Mouse (Mus musculus) brown adipose tissue, adult 24 weeks (tissue): ENCODE results near the gene Nars2. TPM values are rescaled to one million over a fixed set of nuclear protein-coding genes. Genes with fewer than 3 reads are reported as not detected.
A peak's percentile ranks its signal among the peaks of the same experiment; 100 is the strongest.

Source experiments
- H3K27ac ChIP-seq: fragments of 200-500 bp; replicated peaks from 2 replicates; pipeline ENCODE4 v1.5.1; 2012; ENCODE audit warnings: low read depth, mild to moderate bottlenecking, low read length
- H3K4me1 ChIP-seq: fragments of 200-500 bp; 2 replicates; pipeline ENCODE4 v1.6.1; 2012; ENCODE audit warnings: low read length, mixed read lengths; ENCODE audit not compliant: control insufficient read depth, insufficient read depth, insufficient read length
- H3K4me3 ChIP-seq: fragments of 200-500 bp; 2 replicates; pipeline ENCODE4 v1.5.1; 2012; ENCODE audit warnings: low read depth, mild to moderate bottlenecking, low read length, moderate library complexity; ENCODE audit not compliant: insufficient read depth
- polyA plus RNA-seq: library from polyadenylated mRNA; stranded (reverse); fragments of >200 nt; gene quantifications from 2 replicates; pipeline ENCODE4 v1.2.4, GENCODE M21; 2012; ENCODE audit not compliant: missing spikeins, insufficient read depth, insufficient read length

The Nars2 gene
- polyA plus RNA-seq, 1 experiment = 19.8 TPM

GRCm38 (mm10) chr7:97078685-97079084 lies 127.4 kb downstream of the Nars2 start:
- peaks cover 15% of the 10 kb centered on the region for H3K4me1 ChIP-seq
- no peak overlapping the region for H3K27ac ChIP-seq
- H3K4me3 ChIP-seq = no peak overlapping the region

GRCm38 (mm10) chr7:97079145-97079544 lies 127.8 kb downstream of the Nars2 start:
- H3K4me1 ChIP-seq = peaks cover 15% of the 10 kb centered on the region
- no peak overlapping the region for H3K27ac ChIP-seq
- H3K4me3 ChIP-seq = no peak overlapping the region

GRCm38 (mm10) chr7:97079651-97080365 lies 128.5 kb downstream of the Nars2 start:
- H3K4me1 ChIP-seq = peaks cover 15% of the 10 kb centered on the region
- no peak overlapping the region for H3K4me3 ChIP-seq
- H3K27ac ChIP-seq = no peak overlapping the region

GRCm38 (mm10) chr7:97080621-97081241 lies 129.4 kb downstream of the Nars2 start:
- peak overlapping the region; percentile 89 for H3K27ac ChIP-seq
- H3K4me1 ChIP-seq = peaks cover 10% of the 10 kb centered on the region

GRCm38 (mm10) chr7:97081242-97081958 lies 130.1 kb downstream of the Nars2 start, which contains the start of gene Gab2:
Gene Gab2 (plus strand): TSS chr7:97081586.
- H3K27ac ChIP-seq = peak within 1 kb of the TSS; percentile 89
- H3K4me3 ChIP-seq = peak within 1 kb of the TSS; percentile 93
- peaks cover 9% of the 10 kb centered on the region for H3K4me1 ChIP-seq

More at GRCm38 (mm10) chr7:97080621-97081241, 129.4 kb downstream of the Nars2 start:
- peak overlapping the region; percentile 93 for H3K4me3 ChIP-seq

DNA sequence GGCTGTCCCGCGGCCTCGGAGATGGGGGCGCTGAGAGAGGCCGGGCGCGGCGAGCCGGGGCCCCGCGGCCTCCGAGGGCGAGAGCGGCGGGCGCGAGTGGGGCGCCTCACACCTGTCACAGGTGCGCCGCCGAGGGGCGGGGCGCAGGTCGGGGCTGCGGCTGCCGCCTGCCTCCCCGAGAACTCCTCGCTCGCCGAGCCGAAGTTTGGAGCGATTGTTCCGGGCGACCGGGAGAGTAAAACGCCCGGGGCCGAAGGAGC lies 130.6 kb downstream of the Nars2 start:
- peaks cover 5% of the 10 kb centered on the region; the same call in 1 of the 2 replicates for H3K4me1 ChIP-seq
- H3K4me3 ChIP-seq = peak overlapping the region; percentile 93
- peak overlapping the region; percentile 87 for H3K27ac ChIP-seq

DNA sequence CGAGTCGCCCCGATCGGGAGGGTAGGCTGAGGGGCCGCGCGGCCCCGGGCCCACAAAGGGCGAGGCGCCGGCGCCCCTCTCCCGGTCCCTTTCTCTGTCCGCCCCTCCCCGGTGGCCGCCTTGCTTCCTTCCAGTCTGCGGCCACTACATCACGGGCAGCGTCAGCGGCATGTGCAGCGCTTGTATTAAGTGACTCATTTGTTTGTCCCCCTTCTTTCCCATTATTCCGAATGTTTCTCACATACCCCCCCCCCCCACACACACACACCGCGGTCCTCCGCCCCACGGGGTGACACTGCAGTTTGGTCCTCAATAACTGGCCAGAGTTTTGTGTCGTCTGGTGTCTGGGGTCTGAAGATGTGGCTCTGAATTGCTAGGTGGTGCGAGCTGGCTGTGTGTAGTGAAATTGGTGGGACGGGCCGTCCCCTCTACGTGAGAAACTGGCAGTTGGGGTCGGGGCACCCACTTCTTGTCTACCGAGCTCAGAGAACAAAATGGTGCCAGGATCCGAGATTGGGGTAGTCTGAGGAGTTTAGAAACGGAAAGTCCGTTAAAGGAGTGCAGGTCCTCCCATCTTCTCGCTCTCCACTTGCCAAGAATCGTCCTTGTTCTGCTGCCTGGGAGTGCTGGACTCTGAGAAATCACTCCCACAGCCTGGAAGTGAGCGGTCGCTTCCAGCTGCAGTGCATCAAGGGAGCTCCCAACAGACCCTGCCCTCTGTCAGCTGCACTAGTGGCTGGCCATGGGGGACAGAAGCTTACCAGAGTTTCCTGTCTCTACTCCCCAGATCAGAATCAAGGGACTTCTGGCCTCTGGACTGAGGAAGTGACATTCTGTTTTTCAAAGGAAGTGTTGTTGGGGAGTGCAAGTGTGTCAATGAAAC lies 131.2 kb downstream of the Nars2 start:
- H3K4me1 ChIP-seq = peaks cover 5% of the 10 kb centered on the region; the same call in 1 of the 2 replicates
- H3K27ac ChIP-seq = peak overlapping the region; percentile 87
- peak overlapping the region; percentile 93 for H3K4me3 ChIP-seq

DNA sequence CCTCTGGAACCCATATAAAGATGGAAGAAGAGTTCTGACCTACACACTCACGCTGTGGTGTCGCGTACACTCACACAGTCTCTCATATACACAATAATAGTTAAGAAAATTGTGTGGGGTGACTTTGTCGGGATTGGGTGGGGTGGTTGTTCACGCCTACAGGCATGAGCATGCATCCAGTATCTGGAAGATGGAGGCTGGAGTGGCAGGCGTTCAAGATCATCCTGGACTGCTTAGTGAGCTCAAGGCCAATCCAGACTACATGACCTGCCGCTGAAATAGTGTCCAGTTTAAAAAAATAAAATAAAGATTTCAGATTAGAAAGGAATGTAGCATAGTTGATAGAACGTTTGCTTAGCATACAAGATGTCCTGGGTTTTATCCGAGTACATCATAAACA lies 132.3 kb downstream of the Nars2 start:
- Histone ChIP-seq H3K4me3 (0 out of 2 replicates have a peak overlapping the region, but pooled peaks have one; percentile 11), H3K27ac (0 out of 2 replicates have a peak overlapping the region, but pooled peaks have one; percentile 32), H3K4me1 (peaks cover 5% of the 10 kb centered on the region; the same call in 1 of the 2 replicates)

GRCm38 (mm10) chr7:97084181-97084580 lies 132.9 kb downstream of the Nars2 start:
- no peak overlapping the region for H3K27ac ChIP-seq
- H3K4me1 ChIP-seq = peaks cover 4% of the 10 kb centered on the region; the same call in 1 of the 2 replicates
- H3K4me3 ChIP-seq = no peak overlapping the region

DNA sequence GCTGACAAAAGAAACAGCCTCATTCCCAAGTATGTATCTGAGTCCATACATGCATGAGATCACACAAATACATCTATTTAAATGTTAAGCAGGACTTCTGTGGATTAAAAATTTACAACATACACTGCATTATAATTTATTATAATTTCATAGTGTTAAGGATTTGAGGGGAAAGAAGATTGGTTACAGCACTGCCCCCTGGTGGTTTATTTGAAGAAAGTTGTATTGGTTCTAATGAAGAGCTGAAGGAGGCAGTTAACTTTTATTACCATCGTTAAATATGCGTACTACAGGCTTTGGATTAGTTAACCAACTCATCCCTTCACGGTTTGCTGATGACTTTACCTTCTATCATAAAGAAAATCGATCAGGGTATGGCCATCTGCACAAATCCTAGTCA lies 134.0 kb downstream of the Nars2 start:
- peaks cover 2% of the 10 kb centered on the region for H3K4me1 ChIP-seq

GRCm38 (mm10) chr7:97094241-97094640 lies 142.9 kb downstream of the Nars2 start:
- no peak overlapping the region for H3K27ac ChIP-seq
- H3K4me1 ChIP-seq = no peaks in the 10 kb centered on the region; the same call in 1 of the 2 replicates
- no peak overlapping the region for H3K4me3 ChIP-seq

More for the DNA sequence above, 134.0 kb downstream of the Nars2 start:
- Histone ChIP-seq H3K4me3 (no peak overlapping the region), H3K27ac (no peak overlapping the region)

GRCm38 (mm10) chr7:97108119-97108518 lies 156.8 kb downstream of the Nars2 start:
- Histone ChIP-seq H3K4me1 (no peaks in the 10 kb centered on the region), H3K27ac (no peak overlapping the region), H3K4me3 (no peak overlapping the region)
